Mouse (Mus musculus): ENCODE results near the gene Ak5. TPM values are rescaled to one million over a fixed set of nuclear protein-coding genes. Genes with fewer than 3 reads are reported as not detected.
"Not testable (repeated sequence)": the region's sequence is repeated elsewhere in the genome, so short reads cannot be mapped to it uniquely, and the experiment has no call there.

The Ak5 gene
- total RNA-seq, 4 experiments from 2014 or later, result 0.34 to 0.92 TPM; not detected in 2

DNA sequence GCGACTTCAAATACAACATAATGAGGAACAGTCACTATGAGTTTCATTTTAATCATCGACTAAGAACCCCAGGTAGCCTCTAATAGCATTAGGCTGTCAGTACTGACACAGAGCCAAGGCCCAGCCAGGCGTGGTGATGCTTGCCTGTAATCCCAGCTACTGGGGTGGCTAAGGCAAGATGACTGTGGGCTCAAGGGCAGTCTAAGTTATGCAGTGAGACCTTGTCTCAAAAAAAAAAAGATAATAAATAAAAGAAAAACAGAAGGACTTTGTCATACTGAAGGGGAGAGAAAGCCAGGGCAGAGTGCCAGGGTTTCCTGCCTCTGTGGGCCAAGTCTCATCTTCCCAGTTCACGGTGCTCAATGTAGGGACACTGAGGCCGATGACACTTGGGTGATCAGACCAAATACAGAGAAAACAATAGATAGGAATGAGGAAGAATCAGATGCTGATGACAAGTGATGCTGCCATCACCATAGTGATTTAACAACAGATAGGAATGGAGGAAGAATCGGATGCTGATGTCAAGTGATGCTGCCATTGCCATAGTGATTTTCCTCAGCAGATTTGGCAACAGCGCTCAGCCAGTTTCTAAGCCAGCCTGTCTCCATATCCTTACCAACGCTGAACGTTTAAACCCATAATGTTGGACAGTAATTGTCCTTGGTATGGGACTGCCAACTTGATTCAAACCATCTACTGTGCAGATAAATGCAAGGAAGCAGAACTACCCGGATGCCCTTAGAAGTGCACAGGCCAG, 42.9 kb downstream of the Ak5 start:
- DNase-seq (ENCODE audit: low spot score in 2 of 2), result no peak

DNA sequence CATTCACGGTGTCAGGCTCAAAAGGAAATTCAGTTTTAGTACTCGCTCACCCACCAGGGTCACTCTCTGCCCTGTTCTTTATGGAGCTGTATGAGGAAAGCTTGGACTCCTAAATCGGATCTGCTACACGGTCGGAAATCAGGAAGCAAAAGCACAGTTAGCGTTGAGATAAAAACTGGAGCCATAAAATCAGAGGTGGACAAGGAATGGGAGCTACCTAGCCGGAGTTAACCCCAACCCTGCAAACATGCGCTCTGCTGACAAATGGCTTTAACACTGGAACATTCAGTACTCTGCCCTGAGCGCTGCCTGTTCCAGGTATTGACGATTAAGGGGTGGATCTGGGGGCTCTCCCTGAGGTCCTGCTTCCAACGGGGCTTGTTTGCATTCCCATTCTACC, 47.6 kb downstream of the Ak5 start:
- no peak for DNase-seq (ENCODE audit: low spot score in 2 of 2)

DNA sequence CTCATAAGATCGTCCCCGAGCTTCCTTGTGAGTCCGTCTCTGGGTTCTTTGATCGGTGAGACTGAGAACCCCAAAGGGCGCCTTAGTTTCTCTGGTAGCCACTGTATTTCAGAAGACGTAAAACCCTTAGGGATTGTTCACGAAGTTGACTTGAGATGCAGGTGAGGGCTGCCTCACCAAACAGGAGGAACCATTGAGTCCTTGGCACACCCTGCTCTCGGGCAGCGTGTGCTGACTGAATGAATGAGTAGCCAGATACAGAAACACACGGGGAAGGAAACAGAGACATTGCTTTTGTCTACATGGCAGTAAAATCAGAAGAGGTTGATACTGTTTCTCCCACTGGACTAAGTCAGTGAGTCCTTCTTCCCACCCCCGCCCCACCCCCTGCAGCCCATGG, 48.1 kb downstream of the Ak5 start:
- DNase-seq (ENCODE audit: low spot score in 2 of 2), result no peak

GRCm38 (mm10) chr3:152609076-152609475, 59.1 kb downstream of the Ak5 start:
- no peak for DNase-seq (ENCODE audit: low spot score in 2 of 2)

DNA sequence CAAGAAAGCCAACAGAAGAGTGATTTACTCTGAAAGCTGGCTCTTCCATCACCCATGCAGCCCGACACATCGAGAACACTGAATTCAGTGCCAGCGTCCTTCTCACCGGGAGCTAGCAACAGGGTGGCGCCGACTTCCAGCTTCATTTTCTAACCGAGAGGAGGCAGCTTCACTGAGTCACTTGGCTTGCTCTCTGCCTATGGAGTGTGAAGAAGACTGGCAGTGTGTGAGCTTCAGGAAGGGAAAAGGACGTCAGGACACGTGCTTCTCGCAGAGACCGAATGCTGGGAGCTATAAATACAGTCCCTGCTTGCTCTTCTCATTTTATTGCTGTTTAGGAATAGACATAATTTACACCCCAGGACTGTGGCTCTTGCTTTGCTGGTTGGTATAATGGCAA, 62.3 kb downstream of the Ak5 start:
- DNase-seq (ENCODE audit: low spot score in 2 of 2), result no peak

GRCm38 (mm10) chr3:152599679-152600078, 68.5 kb downstream of the Ak5 start:
- DNase-seq (ENCODE audit: low spot score in 2 of 2), result no peak

GRCm38 (mm10) chr3:152596406-152597050, 71.6 kb downstream of the Ak5 start:
- DNase-seq (ENCODE audit: low spot score in 2 of 2), result no peak

DNA sequence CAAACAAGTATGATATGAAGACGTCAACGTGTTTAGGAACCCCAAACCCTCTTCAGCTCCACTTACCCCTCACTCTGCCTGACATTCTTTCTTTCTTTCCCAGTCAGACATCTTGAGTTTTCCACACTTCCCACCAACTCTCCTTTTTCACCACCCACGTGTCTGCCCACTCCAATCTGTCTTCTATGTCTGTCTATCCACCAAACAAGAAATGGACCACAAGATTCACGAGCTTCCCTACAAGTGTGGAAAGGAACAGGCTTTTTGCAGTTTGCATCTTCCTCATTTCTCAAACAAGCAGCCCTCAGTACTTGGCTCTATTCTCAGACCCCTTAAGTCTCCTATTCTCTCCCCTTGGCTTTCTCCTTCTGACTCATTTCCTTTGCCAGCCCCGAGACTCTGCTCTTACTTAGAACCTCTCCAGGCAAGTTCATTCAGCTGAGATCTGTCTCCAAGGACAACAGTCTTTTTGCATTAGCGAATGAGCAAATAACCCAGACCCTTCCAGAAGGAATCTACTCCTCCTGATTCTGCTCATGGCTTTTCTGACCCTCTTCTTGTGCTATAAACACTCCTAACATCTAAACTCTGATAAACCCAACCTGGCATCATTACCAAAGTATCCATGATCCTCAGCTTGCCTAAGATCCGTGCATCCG, 75.3 kb downstream of the Ak5 start:
- no peak for DNase-seq (ENCODE audit: low spot score in 2 of 2)

DNA sequence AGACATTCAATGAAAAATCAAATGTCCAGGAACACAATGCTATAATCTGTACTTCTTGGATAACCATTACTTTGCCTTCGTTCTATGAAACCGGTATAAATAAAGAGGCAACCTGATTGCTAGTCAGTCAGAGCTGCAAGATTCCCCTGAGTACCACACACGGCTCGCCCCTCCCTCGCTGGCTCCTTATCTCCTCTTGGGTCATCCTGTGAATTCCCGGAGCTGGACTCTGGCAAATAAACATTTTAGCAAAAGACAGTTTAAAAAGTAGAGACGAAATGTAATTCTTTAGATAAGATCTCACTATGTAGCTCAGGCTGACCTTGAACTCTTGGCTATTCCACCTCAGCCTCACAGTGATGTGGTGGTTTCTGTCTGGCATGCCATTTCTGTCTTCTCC, 77.7 kb downstream of the Ak5 start:
- DNase-seq (ENCODE audit: low spot score in 2 of 2), result no peak

- not testable (repeated sequence) for DNase-seq (ENCODE audit: low spot score in 2 of 2)
These were observed 79.1 kb downstream of the Ak5 start for GRCm38 (mm10) chr3:152589101-152589500.

- no peak for DNase-seq (ENCODE audit: low spot score in 2 of 2)
These were observed 81.2 kb downstream of the Ak5 start for GRCm38 (mm10) chr3:152587007-152587406.

GRCm38 (mm10) chr3:152586191-152586590, 82.0 kb downstream of the Ak5 start:
- DNase-seq (ENCODE audit: low spot score in 2 of 2), result no peak

- no peak for DNase-seq (ENCODE audit: low spot score in 2 of 2)
These were observed 82.6 kb downstream of the Ak5 start for GRCm38 (mm10) chr3:152585581-152585980.

GRCm38 (mm10) chr3:152583033-152583432, 85.1 kb downstream of the Ak5 start:
- DNase-seq (ENCODE audit: low spot score in 2 of 2), result no peak

DNA sequence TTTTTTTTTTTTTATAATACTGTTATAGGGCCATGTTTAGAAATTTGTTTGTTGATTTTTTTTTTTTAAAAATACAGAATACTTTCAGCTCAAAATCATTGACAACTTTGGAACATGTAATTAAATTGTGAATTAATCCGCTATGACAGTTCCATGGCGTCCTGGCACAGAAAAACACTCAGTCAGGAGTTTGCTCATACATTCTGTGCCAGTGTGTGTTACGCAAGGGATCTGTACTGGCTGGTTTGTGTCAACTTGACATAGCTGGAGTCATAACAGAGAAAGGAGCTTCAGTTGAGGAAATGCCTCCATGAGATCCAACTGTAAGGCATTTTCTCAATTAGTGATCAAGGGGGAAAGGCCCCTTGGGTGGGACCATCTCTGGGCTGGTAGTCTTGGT, 86.3 kb downstream of the Ak5 start:
- not testable (repeated sequence) for DNase-seq (ENCODE audit: low spot score in 2 of 2)

DNA sequence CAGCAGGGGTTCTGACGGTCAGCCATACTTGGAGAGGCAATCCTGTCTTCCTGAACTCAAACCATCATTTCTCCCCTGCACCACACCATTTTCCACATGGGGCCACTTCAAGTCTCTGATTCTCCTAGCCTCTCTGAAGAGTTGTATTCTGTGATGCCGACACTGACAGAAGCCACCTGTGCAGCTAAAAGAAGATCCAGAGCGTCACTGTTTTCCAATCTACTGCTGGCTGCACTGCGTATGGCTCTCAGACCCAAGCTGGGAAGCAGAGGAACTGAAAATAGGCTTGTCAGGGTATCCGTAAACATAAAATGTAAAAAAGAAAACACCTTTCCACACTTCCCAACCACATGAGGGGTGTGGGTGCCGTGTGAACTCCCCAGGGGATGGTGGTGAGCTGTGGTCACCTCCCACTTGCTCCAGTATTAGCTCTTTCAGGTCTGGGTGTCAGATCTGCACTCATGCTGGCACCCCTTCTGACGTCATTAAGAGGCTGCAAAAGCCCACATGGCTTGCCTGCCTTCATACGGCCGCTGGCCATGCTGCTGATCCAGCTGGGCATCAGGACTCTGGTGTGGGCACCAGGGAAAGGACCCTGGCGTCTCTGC, 88.1 kb downstream of the Ak5 start:
- DNase-seq (ENCODE audit: low spot score in 2 of 2), result no peak

- no peak for DNase-seq (ENCODE audit: low spot score in 2 of 2)
These were observed 89.6 kb downstream of the Ak5 start for GRCm38 (mm10) chr3:152578282-152579228.

DNA sequence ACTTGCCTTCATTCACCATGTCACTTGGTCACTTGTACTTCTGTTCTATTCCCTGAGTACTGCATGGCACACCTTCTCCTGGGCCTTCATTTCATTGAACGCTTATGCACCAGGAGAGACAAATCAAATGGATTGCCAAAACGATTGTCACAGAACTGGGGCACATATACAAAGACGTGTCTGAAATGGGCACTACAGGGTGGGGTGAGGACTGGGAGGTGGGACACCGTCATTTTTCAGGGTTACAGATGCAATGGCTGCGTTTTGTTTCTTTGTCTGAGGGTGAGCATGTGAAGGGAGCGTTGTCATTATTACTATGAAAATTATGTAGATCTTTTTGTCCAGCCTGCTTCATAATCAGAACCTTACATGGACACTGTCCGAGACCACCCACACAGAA, 90.4 kb downstream of the Ak5 start:
- DNase-seq (ENCODE audit: low spot score in 2 of 2), result no peak

- DNase-seq (ENCODE audit: low spot score in 2 of 2), result no peak
These were observed 90.9 kb downstream of the Ak5 start for GRCm38 (mm10) chr3:152577273-152577672.

GRCm38 (mm10) chr3:152569242-152569605, 98.9 kb downstream of the Ak5 start:
- DNase-seq (ENCODE audit: low spot score in 2 of 2), result no peak

Data from gastrocnemius, adult 8-10 months (tissue).